Mouse (Mus musculus) layer of hippocampus, adult 8-10 months (tissue): ENCODE measurements around the gene Unc5c. TPM values are rescaled to one million over a fixed set of nuclear protein-coding genes. Genes with fewer than 3 reads are reported as not detected.

Experiments
- DNase-seq, 2 experiments: peaks; one replicate each; pipeline ENCODE4 v3.0.0; 2022; ENCODE audit warnings: low spot score in 2 of 2
- total RNA-seq, 4 experiments: library from RNA; stranded (reverse); gene quantifications; 2 replicates each; pipeline ENCODE4 v1.2.4; 2022

Gene Unc5c
- total RNA-seq, 4 experiments from 2014 or later = 43.6 to 54.1 (median 48.0) TPM

GRCm38 (mm10) chr3:141509772-141510171 lies 44.8 kb downstream of the Unc5c start:
- no peak for DNase-seq

- no peak for DNase-seq
These were observed 46.4 kb downstream of the Unc5c start for GRCm38 (mm10) chr3:141511253-141512038.

- no peak for DNase-seq
These were observed 63.7 kb downstream of the Unc5c start for GRCm38 (mm10) chr3:141528751-141529150.

- DNase-seq = no peak
These were observed 64.6 kb downstream of the Unc5c start for GRCm38 (mm10) chr3:141529599-141529998.

- DNase-seq = no peak
These were observed 68.8 kb downstream of the Unc5c start for GRCm38 (mm10) chr3:141533861-141534260.

- no peak for DNase-seq
These were observed 71.8 kb downstream of the Unc5c start for GRCm38 (mm10) chr3:141536857-141537256.

GRCm38 (mm10) chr3:141538120-141538519 lies 73.1 kb downstream of the Unc5c start:
- no peak for DNase-seq

GRCm38 (mm10) chr3:141540749-141541148 lies 75.7 kb downstream of the Unc5c start:
- no peak for DNase-seq

- no peak for DNase-seq
These were observed 82.4 kb downstream of the Unc5c start for GRCm38 (mm10) chr3:141547341-141547814.

- peak in 1 of 2 experiments; percentile 10 for DNase-seq
These were observed 84.6 kb downstream of the Unc5c start for GRCm38 (mm10) chr3:141549661-141550060.

GRCm38 (mm10) chr3:141552960-141553359 lies 87.9 kb downstream of the Unc5c start:
- no peak for DNase-seq

GRCm38 (mm10) chr3:141557072-141557471 lies 92.1 kb downstream of the Unc5c start:
- DNase-seq = no peak

- DNase-seq = no peak
These were observed 110.2 kb downstream of the Unc5c start for GRCm38 (mm10) chr3:141575076-141575688.

- DNase-seq = no peak
These were observed 112.4 kb downstream of the Unc5c start for GRCm38 (mm10) chr3:141577382-141577781.

GRCm38 (mm10) chr3:141581190-141581891 lies 116.3 kb downstream of the Unc5c start:
- DNase-seq = no peak

- no peak for DNase-seq
These were observed 116.8 kb downstream of the Unc5c start for GRCm38 (mm10) chr3:141581892-141582214.

GRCm38 (mm10) chr3:141583180-141583579 lies 118.2 kb downstream of the Unc5c start:
- no peak for DNase-seq

GRCm38 (mm10) chr3:141589392-141590012 lies 124.5 kb downstream of the Unc5c start:
- no peak for DNase-seq

- DNase-seq = peak in 1 of 2 experiments; percentile 30
These were observed 128.2 kb downstream of the Unc5c start for GRCm38 (mm10) chr3:141593249-141593648.

GRCm38 (mm10) chr3:141594120-141594519 lies 129.1 kb downstream of the Unc5c start:
- DNase-seq = no peak

- DNase-seq = no peak
These were observed 130.1 kb downstream of the Unc5c start for GRCm38 (mm10) chr3:141595073-141595472.

- DNase-seq = no peak
These were observed 131.4 kb downstream of the Unc5c start for GRCm38 (mm10) chr3:141596461-141596860.
